Mouse (Mus musculus) kidney, adult 2 months (tissue): ENCODE measurements at regions not wholly inside any gene's neighbourhood (a gene's known extent, or its start where the extent isn't known, plus 50 kb on each side); places are given as distances from the start of the nearest gene placed in this dataset.

Experiments used
- DNase-seq: peaks from one replicate; pipeline ENCODE4 v3.0.0; 2021
- H3K27ac ChIP-seq: fragments of 200-500 bp; 2 replicates; pipeline ENCODE4 v1.5.1; 2012; ENCODE audit warnings: low read depth, low read length, control low read depth, inconsistent platforms; ENCODE audit not compliant: insufficient read depth
- H3K27me3 ChIP-seq: fragments of 200-500 bp; replicated peaks from 2 replicates; pipeline ENCODE4 v1.6.1; 2012; ENCODE audit warnings: mild to moderate bottlenecking, moderate library complexity, low read length, inconsistent platforms; ENCODE audit not compliant: control insufficient read depth, insufficient read depth
- H3K36me3 ChIP-seq: fragments of 200-500 bp; 2 replicates; pipeline ENCODE4 v1.6.1; 2012; ENCODE audit warnings: mild to moderate bottlenecking, moderate library complexity, low read length, inconsistent platforms; ENCODE audit not compliant: control insufficient read depth, insufficient read depth
- H3K4me1 ChIP-seq: fragments of 200-500 bp; 2 replicates; pipeline ENCODE4 v1.6.1; 2011; ENCODE audit warnings: low read length; ENCODE audit not compliant: control insufficient read depth, insufficient read depth
- H3K4me3 ChIP-seq: fragments of 200-500 bp; 2 replicates; pipeline ENCODE4 v1.5.1; 2011; ENCODE audit warnings: mild to moderate bottlenecking, low read depth, low read length, control low read depth; ENCODE audit not compliant: insufficient read depth
- CTCF ChIP-seq: fragments of 200-500 bp; conservative IDR thresholded peaks from 2 replicates; pipeline ENCODE4 v1.5.1; 2011; ENCODE audit warnings: low read depth, mild to moderate bottlenecking, control low read depth, low read length, moderate library complexity, mixed read lengths; ENCODE audit not compliant: insufficient read depth, insufficient read length
- POLR2A ChIP-seq: fragments of 200-500 bp; IDR thresholded peaks from one replicate; pipeline ENCODE4 v1.6.1; 2011; ENCODE audit warnings: low read depth, low read length, control low read depth
- WGBS: fragments of 180-500 bp; shearing (Covaris S2); methylation state at CpG from one replicate; pipeline ENCODE4 v1.1.7; 2018; 5-methylcytosine and 5-hydroxymethylcytosine counted together

GRCm38 (mm10) chr10:111420195-111420838, 52.7 kb upstream of the Nap1l1 start:
- WGBS, result 9% methylated on average over 7 of the region's 7 CpGs
- Histone ChIP-seq H3K4me3 (no peak overlapping the region; the same call in 1 of the 2 replicates), H3K4me1 (no peaks in the 10 kb centered on the region), H3K36me3 (no peaks in the 10 kb centered on the region), H3K27ac (no peak overlapping the region), H3K27me3 (no peaks in the 10 kb centered on the region)
- no peak for DNase-seq
- TF ChIP-seq POLR2A (no peak), CTCF (no peak)

- no peak for DNase-seq
- 55% methylated on average over 6 of the region's 6 CpGs for WGBS
These were observed 51.0 kb upstream of the Nap1l1 start for GRCm38 (mm10) chr10:111422057-111422456.

DNA sequence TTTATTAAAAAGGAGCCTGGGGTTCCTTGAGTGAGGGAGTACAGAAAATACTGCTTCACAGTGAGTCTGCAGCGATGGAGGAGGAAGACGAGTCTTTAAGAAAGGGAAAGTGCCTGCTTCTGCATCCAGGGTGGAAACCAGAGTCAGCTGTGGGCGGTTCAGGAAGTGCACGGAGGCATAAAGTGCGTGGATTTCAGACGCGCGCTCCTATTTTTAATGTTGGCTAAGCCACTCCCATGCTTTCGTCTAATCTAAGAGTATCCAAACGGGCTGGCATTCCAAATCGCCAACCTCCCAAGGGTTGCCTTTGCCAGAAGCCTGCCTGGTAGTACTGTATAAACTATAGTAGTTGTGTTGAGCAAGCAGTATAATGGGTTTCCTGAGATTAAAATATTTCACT, 50.4 kb upstream of the Nap1l1 start:
- 25% methylated on average over 11 of the region's 11 CpGs for WGBS
- TF ChIP-seq CTCF, result no peak
- no peak for TF ChIP-seq POLR2A
- Histone ChIP-seq H3K27me3 (no peaks in the 10 kb centered on the region), H3K4me3 (peak overlapping the region; percentile 19; the same call in 1 of the 2 replicates), H3K27ac (no peak overlapping the region), H3K36me3 (no peaks in the 10 kb centered on the region), H3K4me1 (no peaks in the 10 kb centered on the region)
- DNase-seq, result peak; percentile 35

More at GRCm38 (mm10) chr10:111422057-111422456, 51.0 kb upstream of the Nap1l1 start:
- no peaks in the 10 kb centered on the region for H3K27me3 ChIP-seq
- no peak overlapping the region for H3K4me3 ChIP-seq
- no peaks in the 10 kb centered on the region for H3K4me1 ChIP-seq
- TF ChIP-seq CTCF (no peak), POLR2A (no peak)
- no peak overlapping the region for H3K27ac ChIP-seq
- no peaks in the 10 kb centered on the region for H3K36me3 ChIP-seq
